Mouse (Mus musculus) olfactory bulb, adult 2 months (tissue): Measurements from ENCODE around the gene Cav2.

Experiments used
- CTCF ChIP-seq: fragments of 200-500 bp; IDR thresholded peaks from 2 replicates; pipeline ENCODE4 v1.5.1; 2012; ENCODE audit warnings: low read depth, mild to moderate bottlenecking, low read length, moderate library complexity; ENCODE audit not compliant: insufficient read depth
- POLR2A ChIP-seq: fragments of 200-500 bp; IDR thresholded peaks from 2 replicates; pipeline ENCODE4 v1.6.1; 2012; ENCODE audit warnings: mild to moderate bottlenecking, low read depth, low read length, moderate library complexity; ENCODE audit not compliant: insufficient read depth

DNA sequence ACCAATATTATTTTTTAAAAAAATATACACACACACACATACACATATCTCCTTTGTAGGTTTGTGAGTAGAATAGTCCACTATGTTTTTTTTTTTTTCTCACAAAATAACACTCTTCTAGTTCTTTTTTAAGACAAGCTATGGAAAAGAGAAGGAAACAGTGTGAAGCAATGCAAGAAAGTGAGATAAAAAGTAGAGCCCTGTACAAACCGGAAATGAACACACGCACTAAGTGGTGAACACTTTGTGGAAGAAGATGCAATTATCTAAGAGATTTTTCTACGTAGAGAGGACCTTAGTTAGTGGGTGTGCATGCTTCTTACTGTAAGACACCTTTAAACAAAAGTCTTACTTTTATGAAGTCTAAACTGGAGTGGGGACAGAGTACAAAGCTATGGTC, 33.3 kb upstream of the Cav2 start:
- TF ChIP-seq POLR2A (no peak), CTCF (no peak)
